Mouse (Mus musculus) spleen, postnatal 36 days (tissue): ENCODE results near the gene Rars.
"Not testable (repeated sequence)": the region's sequence is repeated elsewhere in the genome, so short reads cannot be mapped to it uniquely, and the experiment has no call there.

Source experiments
- DNase-seq, 2 experiments: peaks; one replicate each; pipeline ENCODE4 v3.0.0; 2022; ENCODE audit warnings: low spot score in 2 of 2, mixed read lengths in 1 of 2

Gene Rars

GRCm38 (mm10) chr11:35838345-35839338 lies 4.3 kb upstream of the Rars start:
- peak; percentile 92 to 93 for DNase-seq

- DNase-seq: no peak
Observed at GRCm38 (mm10) chr11:35837156-35838126, 3.1 kb upstream of the Rars start.

GRCm38 (mm10) chr11:35833270-35833669 lies 1.0 kb downstream of the Rars start:
- DNase-seq: no peak

GRCm38 (mm10) chr11:35832139-35832538 lies 2.2 kb downstream of the Rars start:
- DNase-seq: no peak

GRCm38 (mm10) chr11:35827714-35828113 lies 6.6 kb downstream of the Rars start:
- DNase-seq: no peak

GRCm38 (mm10) chr11:35816316-35816715 lies 18.0 kb downstream of the Rars start:
- no peak for DNase-seq

GRCm38 (mm10) chr11:35811458-35811857 lies 22.8 kb downstream of the Rars start:
- no peak for DNase-seq

- DNase-seq: no peak
Observed at GRCm38 (mm10) chr11:35801332-35801731, 33.0 kb downstream of the Rars start.

GRCm38 (mm10) chr11:35798874-35799273 lies 35.4 kb downstream of the Rars start, which contains the start of gene Fbll1:
TSS of gene Fbll1 (minus strand) at chr11:35798884.
- DNase-seq: no peak

- no peak for DNase-seq
Observed at GRCm38 (mm10) chr11:35798495-35798820, 35.8 kb downstream of the Rars start.

GRCm38 (mm10) chr11:35797751-35798494 lies 36.4 kb downstream of the Rars start:
- no peak for DNase-seq

GRCm38 (mm10) chr11:35792800-35793199 lies 41.5 kb downstream of the Rars start:
- DNase-seq: not testable (repeated sequence)

- no peak for DNase-seq
Observed at GRCm38 (mm10) chr11:35788443-35788842, 45.9 kb downstream of the Rars start.

GRCm38 (mm10) chr11:35784537-35784936 lies 49.8 kb downstream of the Rars start:
- DNase-seq: no peak

- no peak for DNase-seq
Observed at GRCm38 (mm10) chr11:35784002-35784401, 50.3 kb downstream of the Rars start.

- DNase-seq: no peak
Observed at GRCm38 (mm10) chr11:35783038-35783437, 51.3 kb downstream of the Rars start.

- DNase-seq: no peak
Observed at GRCm38 (mm10) chr11:35782444-35782843, 51.9 kb downstream of the Rars start.

GRCm38 (mm10) chr11:35780336-35780735 lies 54.0 kb downstream of the Rars start:
- DNase-seq: no peak

- no peak for DNase-seq
Observed at GRCm38 (mm10) chr11:35776452-35776851, 57.9 kb downstream of the Rars start.

GRCm38 (mm10) chr11:35775606-35776005 lies 58.7 kb downstream of the Rars start:
- DNase-seq: no peak

- DNase-seq: no peak
Observed at GRCm38 (mm10) chr11:35770741-35771504, 63.4 kb downstream of the Rars start.
